In the genomic region with DNA sequence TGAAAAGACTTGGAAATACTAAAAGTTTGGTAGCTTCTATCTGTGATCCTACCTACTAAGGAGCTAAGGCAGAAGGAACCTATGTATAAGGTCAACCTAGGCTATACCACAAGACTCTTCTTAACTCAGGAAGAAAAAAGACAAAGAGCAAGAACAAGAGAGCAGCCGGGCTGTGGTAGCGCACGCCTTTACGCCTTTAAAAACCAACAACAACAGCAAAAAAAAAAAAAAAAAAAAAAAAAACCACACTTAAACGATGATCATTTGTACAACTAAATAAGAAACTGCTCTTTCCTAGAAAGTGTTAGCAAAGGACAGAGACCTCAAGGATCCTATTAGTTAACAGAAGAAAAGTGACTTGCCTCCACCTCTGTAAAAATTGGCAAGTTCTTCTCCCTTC, we compare ENCODE assay signal across 23 mouse cellular contexts. TPM values are rescaled to one million over a fixed set of nuclear protein-coding genes. Genes with fewer than 3 reads are reported as not detected.
DNase-seq lines count a peak whose midpoint lies in the region; ATAC-seq and TF ChIP-seq lines count a peak whose summit lies in the region.
"Had no signal": no experiment of that assay in that cellular context is flagged by ENCODE, and none has a peak within 500 bp of the region (broad histone marks: within the 10 kb centered on the region; RNA-seq: fewer than 3 reads in every experiment).

No protein-coding gene starts in this region.

- WGBS in heart, embryonic 13.5 days = 87% methylated on average over 5 of the region's 5 CpGs
- WGBS in liver, embryonic 12.5 days (ENCODE audit: insufficient replicate concordance) = 68% methylated on average over 5 of the region's 5 CpGs
- 63% methylated on average over 5 of the region's 5 CpGs for WGBS in liver, postnatal 0 days (ENCODE audit: insufficient replicate concordance)
- 89% methylated on average over 5 of the region's 5 CpGs for WGBS in lung, postnatal 0 days

- intact Hi-C loops in heart, postnatal 10 days (cut with DNase I) = no loop called here

- H3K9ac ChIP-seq in heart, embryonic 13.5 days = no peak overlapping the region
- H3K9ac ChIP-seq in ES-E14 (ENCODE audit: insufficient read depth, low read depth, low read length, poor library complexity, severe bottlenecking) = no peak overlapping the region
- H3K9ac ChIP-seq in liver, embryonic 12.5 days = peak overlapping the region; percentile 66
- no peak overlapping the region for H3K9ac ChIP-seq in liver, postnatal 0 days (replicated peaks)
- no peak overlapping the region for H3K9ac ChIP-seq in lung, postnatal 0 days (replicated peaks; ENCODE audit: low read depth)
- H3K9ac ChIP-seq: forebrain, embryonic 13.5 days; heart, embryonic 15.5 days; hindbrain, embryonic 15.5 days; limb, embryonic 13.5 days had no signal

- no peak overlapping the region for H3K4me3 ChIP-seq in heart, embryonic 13.5 days
- H3K4me3 ChIP-seq in ES-E14 (ENCODE audit: insufficient read depth in 1 of 2, low read depth in 1 of 2, low read length in 2 of 2, poor library complexity in 1 of 2, severe bottlenecking in 1 of 2) = no peak overlapping the region
- H3K4me3 ChIP-seq in liver, embryonic 12.5 days = no peak overlapping the region
- H3K4me3 ChIP-seq in liver, postnatal 0 days (ENCODE audit: low read depth, low read length) = no peak overlapping the region
- no peak overlapping the region for H3K4me3 ChIP-seq in lung, postnatal 0 days (ENCODE audit: low read depth, low read length)
- H3K4me3 ChIP-seq: forebrain, embryonic 13.5 days; heart, embryonic 15.5 days; hindbrain, embryonic 10.5 days; hindbrain, embryonic 15.5 days; limb, embryonic 13.5 days had no signal

- peak overlapping the region; percentile 52; the same call in 1 of the 2 replicates for H3K4me2 ChIP-seq in heart, embryonic 13.5 days
- H3K4me2 ChIP-seq in liver, embryonic 12.5 days = peak overlapping the region; percentile 69
- H3K4me2 ChIP-seq in liver, postnatal 0 days (ENCODE audit: low read depth, low read length) = peak overlapping the region; percentile 41; the same call in 1 of the 2 replicates
- H3K4me2 ChIP-seq in lung, postnatal 0 days (replicated peaks; ENCODE audit: low read depth, low read length) = no peak overlapping the region
- H3K4me2 ChIP-seq: forebrain, embryonic 13.5 days; heart, embryonic 15.5 days; hindbrain, embryonic 15.5 days; limb, embryonic 13.5 days; midbrain, embryonic 11.5 days had no signal

- no peak for ATAC-seq in heart, embryonic 13.5 days (ENCODE audit: extremely low read depth, insufficient number of reproducible peaks, low FRiP score, low TSS enrichment)
- ATAC-seq in liver, embryonic 12.5 days = no peak
- no peak for ATAC-seq in liver, postnatal 0 days
- no peak for ATAC-seq in lung, postnatal 0 days
- ATAC-seq: forebrain, embryonic 13.5 days had no signal

- TF ChIP-seq CTCF in liver, postnatal 0 days (IDR thresholded peaks at IDR 0.05; ENCODE audit: low read depth) = no peak
- no peak for TF ChIP-seq CTCF in lung, postnatal 0 days (IDR thresholded peaks at IDR 0.05)

- peaks cover 74% of the 10 kb centered on the region for H3K4me1 ChIP-seq in heart, embryonic 13.5 days
- H3K4me1 ChIP-seq in ES-E14 (ENCODE audit: control insufficient read depth in 2 of 2, insufficient read depth in 2 of 2, low read length in 2 of 2, poor library complexity in 1 of 2) = 0 out of 4 replicates have a peak, but pooled peaks cover 0 to 4% of the 10 kb centered on the region in 2 experiments
- H3K4me1 ChIP-seq in liver, embryonic 12.5 days = peaks cover 94% of the 10 kb centered on the region
- H3K4me1 ChIP-seq in liver, postnatal 0 days (ENCODE audit: insufficient read depth) = peaks cover 70% of the 10 kb centered on the region
- H3K4me1 ChIP-seq in lung, postnatal 0 days (ENCODE audit: insufficient read depth, low read depth, low read length) = peaks cover 10% of the 10 kb centered on the region
- H3K4me1 ChIP-seq: hindbrain, embryonic 10.5 days had no signal

- no peak for DNase-seq in heart, postnatal 10 days
- no peak for DNase-seq in ES-E14 (ENCODE audit: low read depth, low spot score)
- no peak for DNase-seq in liver, postnatal 0 days
- no peak for DNase-seq in lung, postnatal 0 days (ENCODE audit: low spot score)
- DNase-seq in kidney, adult 8-10 months = no peak
- DNase-seq: B cell, adult 2 months; cerebellum, adult 18-20 months; cerebellum, postnatal 14 days; gastrocnemius, postnatal 36 days; heart, adult 18-20 months; kidney, postnatal 4 days; lung, adult 2 months; lung, postnatal 14 days; thymus, postnatal 4 days had no signal

- no peak for TF ChIP-seq EP300 in liver, postnatal 0 days (IDR thresholded peaks at IDR 0.05; ENCODE audit: low read depth)
- TF ChIP-seq EP300 in lung, postnatal 0 days (IDR thresholded peaks at IDR 0.05) = no peak

- H3K36me3 ChIP-seq in heart, embryonic 13.5 days = peaks cover 7% of the 10 kb centered on the region; the same call in 1 of the 2 replicates
- H3K36me3 ChIP-seq in ES-E14 (ENCODE audit: control insufficient read depth, insufficient read depth, low read length, poor library complexity, severe bottlenecking) = no peaks in the 10 kb centered on the region
- peaks cover 15% of the 10 kb centered on the region for H3K36me3 ChIP-seq in liver, embryonic 12.5 days
- H3K36me3 ChIP-seq in liver, postnatal 0 days (replicated peaks; ENCODE audit: insufficient read depth, low read length) = peaks cover 3% of the 10 kb centered on the region; the same call in 1 of the 2 replicates
- no peaks in the 10 kb centered on the region for H3K36me3 ChIP-seq in lung, postnatal 0 days (ENCODE audit: insufficient read depth, low read length)
- H3K36me3 ChIP-seq: heart, embryonic 15.5 days; hindbrain, embryonic 15.5 days; limb, embryonic 13.5 days had no signal

- no peaks in the 10 kb centered on the region for H3K27me3 ChIP-seq in heart, embryonic 13.5 days (replicated peaks)
- H3K27me3 ChIP-seq in liver, embryonic 12.5 days (replicated peaks) = no peaks in the 10 kb centered on the region
- no peaks in the 10 kb centered on the region for H3K27me3 ChIP-seq in liver, postnatal 0 days (ENCODE audit: insufficient read depth, low read length)
- no peaks in the 10 kb centered on the region for H3K27me3 ChIP-seq in lung, postnatal 0 days (replicated peaks; ENCODE audit: insufficient read depth, low read length)
- H3K27me3 ChIP-seq: forebrain, embryonic 13.5 days; heart, embryonic 15.5 days; hindbrain, embryonic 15.5 days; limb, embryonic 13.5 days had no signal

- no peaks in the 10 kb centered on the region for H3K9me3 ChIP-seq in heart, embryonic 13.5 days
- H3K9me3 ChIP-seq in ES-E14 (ENCODE audit: control insufficient read depth, insufficient read depth, low read depth, low read length) = no peaks in the 10 kb centered on the region
- no peaks in the 10 kb centered on the region for H3K9me3 ChIP-seq in liver, embryonic 12.5 days (replicated peaks)
- H3K9me3 ChIP-seq in liver, postnatal 0 days (ENCODE audit: low read length) = no peaks in the 10 kb centered on the region
- H3K9me3 ChIP-seq in lung, postnatal 0 days (ENCODE audit: low read length) = no peaks in the 10 kb centered on the region
- H3K9me3 ChIP-seq: forebrain, embryonic 13.5 days; heart, embryonic 15.5 days; hindbrain, embryonic 10.5 days; hindbrain, embryonic 15.5 days; limb, embryonic 13.5 days had no signal

- H3K27ac ChIP-seq in heart, embryonic 13.5 days (replicated peaks) = 0 out of 2 replicates have a peak overlapping the region, but pooled peaks have one; percentile 74
- no peak overlapping the region for H3K27ac ChIP-seq in ES-E14 (ENCODE audit: insufficient read depth, low read depth, low read length, poor library complexity, severe bottlenecking)
- H3K27ac ChIP-seq in liver, embryonic 12.5 days = peak overlapping the region; percentile 91
- peak overlapping the region; percentile 80 for H3K27ac ChIP-seq in liver, postnatal 0 days (ENCODE audit: low read depth)
- H3K27ac ChIP-seq in lung, postnatal 0 days (ENCODE audit: low read length) = no peak overlapping the region
- H3K27ac ChIP-seq: forebrain, embryonic 13.5 days; heart, embryonic 15.5 days; hindbrain, embryonic 10.5 days; hindbrain, embryonic 15.5 days; kidney, postnatal 0 days; limb, embryonic 13.5 days had no signal

- in situ Hi-C loops in ES-E14 (cut with MboI; ENCODE audit: low sequenced_read_pairs in 2 of 2, unreplicated experiment in 2 of 2) = no loop called here

TF ChIP-seq in ES-E14, 5 proteins besides CTCF, POLR2A, EP300 and RAD21:
- TF ChIP-seq CHD2 (IDR thresholded peaks at IDR 0.05; ENCODE audit: low read depth, low read length) (no peak), MAFK (IDR thresholded peaks at IDR 0.05; ENCODE audit: insufficient read depth, low read depth, low read length) (no peak), ZC3H11A (IDR thresholded peaks at IDR 0.05; ENCODE audit: borderline replicate concordance, low read depth, low read length) (no peak), ZNF384 (IDR thresholded peaks at IDR 0.05; ENCODE audit: low read depth, low read length) (0 out of 2 replicates have a peak, but pooled peaks have one; percentile 26), HCFC1 (IDR thresholded peaks at IDR 0.05; ENCODE audit: borderline replicate concordance, insufficient read depth, low read length) (no peak)

RNA-seq across cellular contexts. Expression of a gene that starts 15.9 kb away (rescaled TPM):
- polyA plus RNA-seq in heart, embryonic 13.5 days (2015; fragmentation: Nextera tagmentation; extraction: Ambion mirVana) = 117 and 118 TPM in 2 replicates
- 100 to 1,000 TPM; 210 to 211 TPM for total RNA-seq in heart, postnatal 10 days (2021)
- 106 and 176 TPM in 2 replicates for total RNA-seq in ES-E14 (2012; rRNA removed)
- polyA plus RNA-seq in liver, embryonic 12.5 days (2016; fragmentation: Nextera tagmentation; extraction: Ambion mirVana) = 133 and 135 TPM in 2 replicates
- 34.1 and 42.4 TPM in 2 replicates for polyA plus RNA-seq in liver, postnatal 0 days (2015; fragmentation: Nextera tagmentation; extraction: Ambion mirVana)
- 63.7 and 67.7 TPM in 2 replicates for polyA plus RNA-seq in lung, postnatal 0 days (2015; fragmentation: Nextera tagmentation; extraction: Ambion mirVana)

RNA-seq across cellular contexts. Expression of a gene that starts 57.7 kb away (rescaled TPM):
- polyA plus RNA-seq in heart, embryonic 13.5 days (2015; fragmentation: Nextera tagmentation; extraction: Ambion mirVana) = 20.5 and 22.6 TPM in 2 replicates
- total RNA-seq in heart, postnatal 10 days (2021) = 1 to 10 TPM; 8.7 to 9.3 TPM
- 15.0 and 16.6 TPM in 2 replicates for total RNA-seq in ES-E14 (2012; rRNA removed)
- 26.1 and 26.8 TPM in 2 replicates for polyA plus RNA-seq in liver, embryonic 12.5 days (2016; fragmentation: Nextera tagmentation; extraction: Ambion mirVana)
- 12.7 and 13.3 TPM in 2 replicates for polyA plus RNA-seq in liver, postnatal 0 days (2015; fragmentation: Nextera tagmentation; extraction: Ambion mirVana)
- polyA plus RNA-seq in lung, postnatal 0 days (2015; fragmentation: Nextera tagmentation; extraction: Ambion mirVana) = 11.7 and 12.2 TPM in 2 replicates

RNA-seq across cellular contexts. Expression of a gene that starts 57.9 kb away (rescaled TPM):
- 85.3 and 93.2 TPM in 2 replicates for polyA plus RNA-seq in heart, embryonic 13.5 days (2015; fragmentation: Nextera tagmentation; extraction: Ambion mirVana)
- 10 to 100 TPM; 49.8 to 53.1 TPM for total RNA-seq in heart, postnatal 10 days (2021)
- total RNA-seq in ES-E14 (2012; rRNA removed) = 81.9 and 107 TPM in 2 replicates
- 102 and 110 TPM in 2 replicates for polyA plus RNA-seq in liver, embryonic 12.5 days (2016; fragmentation: Nextera tagmentation; extraction: Ambion mirVana)
- polyA plus RNA-seq in liver, postnatal 0 days (2015; fragmentation: Nextera tagmentation; extraction: Ambion mirVana) = 110 and 125 TPM in 2 replicates
- polyA plus RNA-seq in lung, postnatal 0 days (2015; fragmentation: Nextera tagmentation; extraction: Ambion mirVana) = 181 and 202 TPM in 2 replicates

Comparison
In these comparisons a context has a peak if more than half of its experiments do, and no peak if none do; other contexts are left out.
1. H3K27ac ChIP-seq: peak in heart, embryonic 13.5 days (single experiment), liver, embryonic 12.5 days (single experiment) and liver, postnatal 0 days (single experiment); none in ES-E14 (single experiment) and lung, postnatal 0 days (single experiment).